Mouse (Mus musculus): ENCODE data around the gene Batf3. TPM values are rescaled to one million over a fixed set of nuclear protein-coding genes. Genes with fewer than 3 reads are reported as not detected.

Gene Batf3
- polyA plus RNA-seq, 1 experiment from 2014 or later: 5.2 TPM

DNA sequence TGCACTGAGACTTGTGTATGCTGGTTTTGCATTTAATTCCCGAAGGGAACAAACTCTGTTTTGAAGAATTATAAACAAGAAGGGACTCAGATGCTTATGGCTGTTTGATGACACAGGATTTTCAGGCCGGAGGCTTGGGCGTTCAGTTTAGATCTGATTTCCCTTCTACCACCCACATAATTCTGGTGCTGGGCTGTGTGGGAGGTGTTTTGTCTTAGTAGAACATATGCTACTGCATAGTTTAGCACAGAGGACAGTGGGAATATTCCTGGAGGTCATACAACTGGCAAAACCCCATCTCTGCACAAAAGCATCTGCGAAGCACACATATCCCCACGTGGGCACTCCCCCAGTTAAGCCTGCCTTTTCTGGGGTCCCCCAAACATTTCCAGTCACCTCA, 4.1 kb upstream of the Batf3 start:
- 81% methylated on average over 5 of the region's 5 CpGs for WGBS
- Histone ChIP-seq H3K27me3 (ENCODE audit: insufficient read depth, poor library complexity, severe bottlenecking) (peaks cover 36% of the 10 kb centered on the region), H3K36me3 (no peaks in the 10 kb centered on the region), H3K4me3 (no peak overlapping the region), H3K9me3 (no peaks in the 10 kb centered on the region), H3K4me1 (replicated peaks) (peaks cover 12% of the 10 kb centered on the region), H3K27ac (no peak overlapping the region)
- DNase-seq (ENCODE audit: low spot score): no peak

DNA sequence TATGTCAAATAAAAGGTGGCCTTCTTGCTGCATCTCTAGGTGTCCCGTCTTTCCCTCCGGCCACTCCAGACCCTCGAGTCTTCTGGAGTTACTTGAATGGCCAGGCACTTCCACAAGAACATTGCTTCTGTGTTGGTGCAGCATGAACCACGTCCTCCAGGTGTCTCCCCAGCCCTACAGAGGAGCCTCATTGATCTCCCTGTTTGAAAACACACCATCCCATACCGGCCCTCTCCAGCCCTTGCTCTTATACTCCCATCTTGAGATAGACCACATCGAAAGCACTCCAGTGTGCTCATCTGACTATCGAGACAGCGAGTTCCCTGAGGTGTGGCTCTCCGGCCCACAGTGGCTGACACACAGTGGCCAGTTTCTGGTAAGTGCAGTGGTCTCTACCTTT, 2.6 kb upstream of the Batf3 start:
- peaks cover 51% of the 10 kb centered on the region for H3K27me3 ChIP-seq (ENCODE audit: insufficient read depth, poor library complexity, severe bottlenecking)
- H3K9me3 ChIP-seq: no peaks in the 10 kb centered on the region
- no peak overlapping the region for H3K27ac ChIP-seq
- peaks cover 21% of the 10 kb centered on the region for H3K4me1 ChIP-seq (replicated peaks)
- no peaks in the 10 kb centered on the region for H3K36me3 ChIP-seq
- no peak overlapping the region for H3K4me3 ChIP-seq
- 77% methylated on average over 9 of the region's 9 CpGs for WGBS
- no peak for DNase-seq (ENCODE audit: low spot score)

- H3K36me3 ChIP-seq: no peaks in the 10 kb centered on the region
- no peaks in the 10 kb centered on the region; the same call in 1 of the 2 replicates for H3K9me3 ChIP-seq
- DNase-seq (ENCODE audit: low spot score): peak; percentile 12
- H3K4me1 ChIP-seq (replicated peaks): peaks cover 21% of the 10 kb centered on the region
- no peak overlapping the region for H3K27ac ChIP-seq
- peaks cover 58% of the 10 kb centered on the region for H3K27me3 ChIP-seq (ENCODE audit: insufficient read depth, poor library complexity, severe bottlenecking)
- peak overlapping the region; percentile 76 for H3K4me3 ChIP-seq
- WGBS: 61% methylated on average over 14 of the region's 14 CpGs
These were observed 571 bp upstream of the Batf3 start for GRCm38 (mm10) chr1:191096871-191097681.

- peaks cover 21% of the 10 kb centered on the region for H3K4me1 ChIP-seq (replicated peaks)
- peaks cover 58% of the 10 kb centered on the region for H3K27me3 ChIP-seq (ENCODE audit: insufficient read depth, poor library complexity, severe bottlenecking)
- no peaks in the 10 kb centered on the region for H3K36me3 ChIP-seq
- 34% methylated on average over 5 of the region's 5 CpGs for WGBS
- no peak overlapping the region for H3K27ac ChIP-seq
- H3K9me3 ChIP-seq: no peaks in the 10 kb centered on the region; the same call in 1 of the 2 replicates
- DNase-seq (ENCODE audit: low spot score): peak; percentile 12
- H3K4me3 ChIP-seq: no peak overlapping the region
These were observed 1.5 kb downstream of the Batf3 start for GRCm38 (mm10) chr1:191099114-191099513.

GRCm38 (mm10) chr1:191099772-191100291, 2.2 kb downstream of the Batf3 start:
- DNase-seq (ENCODE audit: low spot score): no peak
- Histone ChIP-seq H3K27me3 (ENCODE audit: insufficient read depth, poor library complexity, severe bottlenecking) (peaks cover 55% of the 10 kb centered on the region), H3K36me3 (no peaks in the 10 kb centered on the region), H3K9me3 (no peaks in the 10 kb centered on the region; the same call in 1 of the 2 replicates), H3K27ac (no peak overlapping the region), H3K4me1 (replicated peaks) (peaks cover 21% of the 10 kb centered on the region), H3K4me3 (no peak overlapping the region)
- 75% methylated on average over 5 of the region's 5 CpGs for WGBS

GRCm38 (mm10) chr1:191102730-191103370, 5.2 kb downstream of the Batf3 start:
- 80% methylated on average over 15 of the region's 15 CpGs for WGBS
- no peaks in the 10 kb centered on the region for H3K36me3 ChIP-seq
- peaks cover 29% of the 10 kb centered on the region for H3K27me3 ChIP-seq (ENCODE audit: insufficient read depth, poor library complexity, severe bottlenecking)
- peaks cover 16% of the 10 kb centered on the region for H3K4me1 ChIP-seq (replicated peaks)
- H3K9me3 ChIP-seq: no peaks in the 10 kb centered on the region; the same call in 1 of the 2 replicates
- no peak overlapping the region for H3K27ac ChIP-seq
- H3K4me3 ChIP-seq: no peak overlapping the region
- no peak for DNase-seq (ENCODE audit: low spot score)

DNA sequence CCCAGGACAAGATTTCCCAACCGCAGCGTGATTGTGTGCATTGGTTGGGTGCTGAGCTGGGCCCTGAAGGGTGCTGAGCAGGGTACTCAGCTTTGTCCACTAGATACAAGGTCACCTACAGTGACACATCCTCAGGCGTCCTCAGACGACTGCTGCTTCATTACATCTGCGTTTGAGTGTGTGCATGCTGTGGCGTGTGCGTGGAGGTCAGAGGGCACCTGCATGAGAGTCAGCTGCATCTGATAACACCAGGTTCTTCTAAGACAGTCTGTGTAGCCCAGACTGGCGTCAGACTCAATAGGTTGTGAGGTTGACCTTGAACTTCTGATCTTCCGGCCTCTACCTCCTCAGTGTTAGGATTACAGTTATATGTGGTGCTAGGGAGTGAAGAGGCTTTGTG, 7.6 kb downstream of the Batf3 start:
- no peaks in the 10 kb centered on the region for H3K36me3 ChIP-seq
- WGBS: 81% methylated on average over 9 of the region's 9 CpGs
- H3K4me1 ChIP-seq (replicated peaks): no peaks in the 10 kb centered on the region
- H3K4me3 ChIP-seq: no peak overlapping the region
- H3K27ac ChIP-seq: no peak overlapping the region
- DNase-seq (ENCODE audit: low spot score): no peak
- peaks cover 5% of the 10 kb centered on the region; the same call in 1 of the 2 replicates for H3K27me3 ChIP-seq (ENCODE audit: insufficient read depth, poor library complexity, severe bottlenecking)
- no peaks in the 10 kb centered on the region; the same call in 1 of the 2 replicates for H3K9me3 ChIP-seq

DNA sequence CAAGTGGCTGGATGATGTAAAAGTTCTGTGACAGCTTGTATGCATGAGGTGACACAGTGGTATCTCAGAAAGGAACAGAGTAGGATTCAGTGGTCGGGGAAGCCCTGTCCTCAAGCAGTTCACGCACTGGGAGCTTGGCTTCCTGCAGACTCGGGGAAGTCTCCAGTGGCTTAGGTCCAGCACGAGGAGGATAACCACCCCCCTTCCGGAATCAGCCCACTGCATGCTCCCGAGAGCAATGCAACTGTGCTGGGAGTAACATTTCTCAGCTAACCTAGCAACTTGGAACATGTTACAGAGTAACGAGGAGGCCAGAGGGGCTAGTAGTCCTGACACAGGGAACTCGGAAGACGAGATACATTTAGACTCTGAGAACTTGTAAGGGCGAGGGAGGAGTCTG, 9.7 kb downstream of the Batf3 start:
- H3K4me3 ChIP-seq: no peak overlapping the region
- H3K27ac ChIP-seq: no peak overlapping the region
- no peak for DNase-seq (ENCODE audit: low spot score)
- no peaks in the 10 kb centered on the region for H3K27me3 ChIP-seq (ENCODE audit: insufficient read depth, poor library complexity, severe bottlenecking)
- WGBS: 76% methylated on average over 10 of the region's 10 CpGs
- no peaks in the 10 kb centered on the region for H3K36me3 ChIP-seq
- peaks cover 11% of the 10 kb centered on the region for H3K4me1 ChIP-seq (replicated peaks)
- H3K9me3 ChIP-seq: no peaks in the 10 kb centered on the region

DNA sequence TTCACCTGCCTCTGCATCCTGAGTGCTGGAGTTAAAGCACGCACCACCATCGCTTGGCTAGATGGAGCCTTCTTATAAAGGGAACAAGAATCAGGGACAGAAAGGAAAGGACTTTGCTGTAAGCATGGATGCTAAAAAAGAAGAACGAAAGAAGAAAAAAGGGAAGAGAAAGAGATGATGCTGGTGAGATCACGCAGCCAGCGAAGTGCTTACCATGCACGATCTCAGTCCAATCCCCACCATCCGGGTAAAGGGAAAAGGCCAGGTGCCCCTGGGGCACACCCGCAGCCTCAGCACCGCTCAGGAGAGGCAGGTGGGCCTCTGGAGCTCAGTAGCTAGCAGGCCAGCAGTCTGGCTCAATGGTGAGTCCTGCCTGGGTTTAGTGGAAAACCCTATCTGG, 12.3 kb downstream of the Batf3 start:
- Histone ChIP-seq H3K9me3 (no peaks in the 10 kb centered on the region), H3K27me3 (ENCODE audit: insufficient read depth, poor library complexity, severe bottlenecking) (no peaks in the 10 kb centered on the region), H3K4me3 (no peak overlapping the region), H3K27ac (no peak overlapping the region), H3K36me3 (no peaks in the 10 kb centered on the region), H3K4me1 (replicated peaks) (peaks cover 13% of the 10 kb centered on the region)
- DNase-seq (ENCODE audit: low spot score): no peak
- WGBS: 89% methylated on average over 9 of the region's 9 CpGs

GRCm38 (mm10) chr1:191111146-191111545, 13.5 kb downstream of the Batf3 start:
- WGBS: 61% methylated on average over 8 of the region's 8 CpGs
- no peak overlapping the region for H3K4me3 ChIP-seq
- H3K4me1 ChIP-seq (replicated peaks): peaks cover 18% of the 10 kb centered on the region
- no peaks in the 10 kb centered on the region for H3K36me3 ChIP-seq
- 0 out of 2 replicates have a peak overlapping the region, but pooled peaks have one; percentile 40 for H3K27ac ChIP-seq
- no peak for DNase-seq (ENCODE audit: low spot score)
- no peaks in the 10 kb centered on the region for H3K27me3 ChIP-seq (ENCODE audit: insufficient read depth, poor library complexity, severe bottlenecking)
- no peaks in the 10 kb centered on the region for H3K9me3 ChIP-seq

- no peak for DNase-seq (ENCODE audit: low spot score)
- Histone ChIP-seq H3K27ac (peak overlapping the region; percentile 31; the same call in 1 of the 2 replicates), H3K4me3 (no peak overlapping the region), H3K4me1 (replicated peaks) (peaks cover 18% of the 10 kb centered on the region), H3K36me3 (no peaks in the 10 kb centered on the region), H3K27me3 (ENCODE audit: insufficient read depth, poor library complexity, severe bottlenecking) (no peaks in the 10 kb centered on the region), H3K9me3 (no peaks in the 10 kb centered on the region)
- 80% methylated on average over 7 of the region's 7 CpGs for WGBS
These were observed 17.2 kb downstream of the Batf3 start for GRCm38 (mm10) chr1:191114868-191115267.

GRCm38 (mm10) chr1:191115514-191116238, 18.0 kb downstream of the Batf3 start:
- H3K27ac ChIP-seq: no peak overlapping the region
- H3K4me3 ChIP-seq: no peak overlapping the region
- no peaks in the 10 kb centered on the region for H3K9me3 ChIP-seq
- no peaks in the 10 kb centered on the region for H3K27me3 ChIP-seq (ENCODE audit: insufficient read depth, poor library complexity, severe bottlenecking)
- H3K36me3 ChIP-seq: no peaks in the 10 kb centered on the region
- 80% methylated on average over 11 of the region's 11 CpGs for WGBS
- H3K4me1 ChIP-seq (replicated peaks): peaks cover 18% of the 10 kb centered on the region
- DNase-seq (ENCODE audit: low spot score): no peak
